Mouse (Mus musculus) heart, postnatal 36 days (tissue): ENCODE measurements at regions not wholly inside any gene's neighbourhood (a gene's known extent, or its start where the extent isn't known, plus 50 kb on each side); places are given as distances from the start of the nearest gene placed in this dataset.
A peak's percentile ranks its signal among the peaks of the same experiment; 100 is the strongest.
"Not testable (repeated sequence)": the region's sequence is repeated elsewhere in the genome, so short reads cannot be mapped to it uniquely, and the experiment has no call there.

Source experiments
- DNase-seq, 2 experiments: peaks; one replicate each; pipeline ENCODE4 v3.0.0; 2021 to 2022
- intact Hi-C: fragments of 180-260 bp; cut with DNase I; formaldehyde crosslinking; loops from one replicate; pipeline ENCODE4 v1.15.1; 2025

DNA sequence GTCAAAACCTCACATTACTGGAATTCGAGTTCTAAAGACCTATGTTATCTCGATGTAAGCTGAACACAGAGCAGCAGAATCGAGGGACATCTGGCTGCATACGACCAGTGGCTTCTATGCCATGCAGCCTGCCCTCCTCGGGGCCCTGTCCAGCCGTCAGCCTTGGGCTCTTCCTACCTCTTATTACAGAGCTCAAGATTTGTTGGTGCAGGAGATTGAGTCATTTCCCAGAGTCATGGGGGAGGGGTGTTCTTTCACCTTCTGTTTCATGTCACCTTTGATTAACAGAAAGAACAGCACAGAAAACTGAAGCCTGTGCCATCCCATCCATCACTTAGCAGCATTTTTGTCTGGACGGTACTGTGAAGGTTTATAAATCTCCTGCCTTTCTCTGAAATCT, 52.1 kb downstream of the Sst start:
- intact Hi-C loops, result no loop called here
- no peak for DNase-seq

DNA sequence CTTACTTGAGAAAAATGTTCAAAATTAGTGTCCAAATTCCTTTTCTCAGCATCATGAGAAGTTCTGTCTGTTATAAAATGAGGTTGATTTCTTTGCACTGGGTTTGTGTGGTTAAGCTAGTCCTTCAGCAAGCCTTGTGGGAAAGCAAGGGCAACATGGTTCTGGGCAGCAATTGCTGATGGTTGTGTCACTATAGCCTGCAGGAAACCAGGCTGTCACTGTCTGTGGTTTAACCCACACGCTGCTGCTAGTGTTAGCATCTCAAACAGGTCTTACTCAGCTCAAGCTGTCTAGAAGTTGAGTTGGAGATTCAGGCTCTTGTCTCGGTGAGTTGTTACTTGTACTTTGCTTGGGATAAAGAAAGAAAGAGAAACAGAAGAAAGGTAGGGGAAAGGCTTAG, 52.6 kb downstream of the Sst start:
- DNase-seq, result no peak
- intact Hi-C loops, result no loop called here

DNA sequence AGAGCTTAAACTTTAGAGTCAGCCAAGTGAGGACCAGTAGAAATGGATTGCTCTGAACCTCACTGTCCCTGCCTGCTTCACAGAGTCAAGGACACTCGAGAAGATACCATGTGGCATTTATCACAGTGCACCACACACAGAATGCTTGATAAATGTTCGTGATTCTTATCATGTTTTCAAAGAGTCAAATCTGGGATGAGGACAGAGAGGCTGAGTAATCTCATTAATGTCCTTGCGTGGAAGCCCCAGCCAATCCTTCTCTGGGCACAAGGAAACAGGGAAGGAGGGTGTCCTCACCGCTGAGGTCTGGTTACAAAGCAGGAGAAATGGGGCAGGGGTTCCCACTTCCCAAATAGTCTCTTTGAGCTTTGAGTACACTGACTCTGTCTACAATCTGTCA, 55.8 kb downstream of the Sst start:
- no peak for DNase-seq
- intact Hi-C loops, result no loop called here

DNA sequence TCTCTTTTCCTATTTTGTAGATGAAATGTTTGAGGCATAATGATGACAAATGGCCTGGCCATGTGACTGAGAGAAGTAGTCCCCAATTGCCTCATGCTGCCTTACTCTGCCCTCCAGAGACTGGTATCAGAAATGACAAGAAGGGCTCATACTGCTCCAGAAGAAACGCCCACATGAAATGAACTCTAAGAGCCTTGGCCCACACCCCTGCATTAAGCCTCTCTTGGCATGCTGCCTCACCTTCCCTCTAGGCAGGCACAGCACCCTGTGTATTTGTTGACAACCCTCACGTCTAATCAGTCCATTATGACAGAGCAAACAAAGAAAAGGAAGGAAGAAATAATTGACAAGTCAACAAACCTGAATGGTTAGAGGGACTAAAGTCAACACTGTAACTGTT, 57.2 kb downstream of the Sst start:
- intact Hi-C loops, result no loop called here

DNA sequence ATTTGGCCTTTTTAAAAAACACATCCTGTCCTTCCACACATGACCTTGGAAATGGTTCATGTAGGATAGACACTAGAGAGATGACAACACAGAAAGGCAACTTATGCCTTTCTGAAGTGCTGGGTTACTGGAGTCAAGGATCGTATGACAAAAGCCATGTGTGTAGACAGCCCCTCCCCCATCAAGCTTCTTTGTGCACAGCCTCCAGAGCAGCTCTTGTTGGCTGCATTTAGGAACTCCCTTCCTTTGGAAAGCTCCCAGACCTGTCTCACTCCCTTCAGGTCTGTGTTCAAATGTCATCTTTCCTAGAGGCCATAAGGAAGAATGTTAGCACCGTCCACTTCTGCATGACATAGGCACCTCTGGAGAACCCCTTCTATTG, 57.7 kb downstream of the Sst start:
- DNase-seq, result no peak
- intact Hi-C loops, result no loop called here

More for the DNA sequence above, 57.2 kb downstream of the Sst start:
- DNase-seq, result no peak

GRCm38 (mm10) chr16:23832393-23833041, 58.2 kb downstream of the Sst start:
- intact Hi-C loops, result no loop called here

GRCm38 (mm10) chr16:23825662-23826061, 65.1 kb downstream of the Sst start:
- intact Hi-C loops, result no loop called here

More at GRCm38 (mm10) chr16:23832393-23833041, 58.2 kb downstream of the Sst start:
- DNase-seq, result no peak

GRCm38 (mm10) chr16:23785216-23785615, 105.5 kb downstream of the Sst start:
- DNase-seq, result no peak
- intact Hi-C loops, result no loop called here

More at GRCm38 (mm10) chr16:23825662-23826061, 65.1 kb downstream of the Sst start:
- no peak for DNase-seq

GRCm38 (mm10) chr16:23784021-23784897, 106.5 kb downstream of the Sst start:
- intact Hi-C loops, result no loop called here
- DNase-seq, result no peak

DNA sequence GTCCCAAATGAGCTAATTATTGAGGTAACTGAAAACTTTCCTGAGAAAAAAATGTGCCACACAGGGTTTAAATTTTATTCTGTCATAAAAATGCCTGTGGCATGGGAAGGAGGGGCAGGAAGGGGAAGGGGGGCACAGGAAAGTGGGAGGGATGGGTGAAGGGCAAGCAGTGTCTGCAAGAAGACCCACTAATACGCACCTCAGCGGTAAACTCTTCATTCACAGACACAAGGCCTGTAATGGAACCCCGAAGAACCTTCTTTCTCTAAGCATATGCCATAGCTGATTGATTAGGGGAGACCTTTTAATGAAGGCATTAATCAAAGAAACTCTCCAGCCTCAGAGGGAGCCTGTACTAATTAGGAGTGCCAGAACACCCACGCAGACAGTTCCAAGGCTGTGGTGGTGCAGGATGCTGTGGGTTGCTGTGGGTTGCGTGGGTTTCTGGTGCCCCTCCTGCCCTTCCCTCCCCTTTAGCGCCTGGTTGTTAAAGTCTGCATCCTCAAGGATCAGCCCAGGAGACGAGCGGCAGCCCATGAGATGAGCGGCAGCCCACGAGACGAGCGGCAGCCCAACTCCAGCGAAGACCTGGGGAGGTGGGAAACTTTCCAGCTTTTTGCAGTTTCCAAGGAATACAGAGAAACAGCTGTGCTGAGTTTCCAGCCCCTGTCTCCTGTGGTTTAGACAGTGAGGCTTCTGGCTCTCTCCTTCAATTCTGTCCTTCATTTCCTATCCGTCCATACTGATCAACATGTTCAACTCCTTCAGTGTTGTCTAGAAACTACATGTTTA, 110.1 kb downstream of the Sst start:
- DNase-seq, result peak in 1 of 2 experiments; percentile 3

DNA sequence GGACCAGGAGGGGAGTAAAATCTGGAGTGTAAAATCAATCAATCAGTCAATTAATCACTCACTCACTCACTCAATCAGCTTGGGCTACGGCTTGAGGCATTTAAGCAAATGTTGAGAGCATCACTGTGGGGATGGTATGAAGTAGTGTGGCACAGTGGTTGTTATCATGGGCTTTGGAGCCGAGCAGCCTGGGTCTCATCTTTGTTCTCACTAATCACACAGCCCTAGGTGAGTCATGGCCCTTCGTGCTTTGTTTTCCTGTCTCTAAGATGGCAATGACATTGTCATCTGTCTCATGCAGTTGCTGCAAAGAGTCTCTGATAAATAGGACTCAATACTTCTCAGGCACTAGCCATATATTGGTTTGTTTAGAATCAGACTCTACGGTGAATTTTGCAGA, 112.9 kb downstream of the Sst start:
- intact Hi-C loops, result no loop called here
- no peak for DNase-seq

More for the DNA sequence above, 110.1 kb downstream of the Sst start:
- intact Hi-C loops, result no loop called here

GRCm38 (mm10) chr16:23777041-23777440, 113.7 kb downstream of the Sst start:
- no peak for DNase-seq
- intact Hi-C loops, result no loop called here

DNA sequence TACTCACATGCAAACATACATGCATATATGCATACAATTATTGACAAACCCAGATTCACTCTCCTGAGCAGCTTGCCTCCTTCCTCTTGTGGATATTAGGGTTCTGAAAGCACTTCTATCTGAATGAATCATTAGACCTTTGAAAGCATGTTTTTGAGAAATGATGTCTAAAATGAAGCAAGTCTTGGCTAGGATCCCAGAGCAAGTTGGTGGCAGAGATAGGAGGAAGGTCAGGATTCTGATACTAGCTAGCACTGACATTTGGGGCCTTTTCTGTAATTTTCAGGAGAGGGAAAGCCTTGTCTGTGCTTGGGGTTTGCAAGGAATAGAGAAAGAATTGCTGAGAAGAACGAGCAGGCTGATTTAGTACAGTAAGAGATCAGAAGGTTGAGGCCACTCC, 114.3 kb downstream of the Sst start:
- intact Hi-C loops, result no loop called here
- DNase-seq, result no peak

- intact Hi-C loops, result no loop called here
- DNase-seq, result no peak
Observed at GRCm38 (mm10) chr16:23758136-23758812, 132.5 kb downstream of the Sst start.

DNA sequence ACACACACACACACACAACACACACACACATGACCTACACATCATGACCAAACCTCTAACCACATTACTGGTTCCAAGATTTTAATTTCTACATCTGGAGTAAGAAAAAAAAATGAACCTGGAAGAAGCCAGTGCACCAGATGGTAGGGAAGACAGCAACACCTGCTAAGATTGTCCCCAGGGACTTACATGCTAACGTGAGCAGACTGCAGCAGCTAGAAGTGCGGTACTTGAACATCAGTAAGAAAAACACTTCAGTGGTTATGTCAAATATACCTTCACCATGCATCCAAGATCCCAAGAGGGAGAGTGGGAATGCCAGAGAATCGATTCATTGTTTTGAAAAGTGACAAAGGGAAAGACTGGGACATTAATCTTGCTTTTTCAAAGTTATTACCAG, 153.7 kb downstream of the Sst start:
- no peak for DNase-seq
- intact Hi-C loops, result no loop called here

DNA sequence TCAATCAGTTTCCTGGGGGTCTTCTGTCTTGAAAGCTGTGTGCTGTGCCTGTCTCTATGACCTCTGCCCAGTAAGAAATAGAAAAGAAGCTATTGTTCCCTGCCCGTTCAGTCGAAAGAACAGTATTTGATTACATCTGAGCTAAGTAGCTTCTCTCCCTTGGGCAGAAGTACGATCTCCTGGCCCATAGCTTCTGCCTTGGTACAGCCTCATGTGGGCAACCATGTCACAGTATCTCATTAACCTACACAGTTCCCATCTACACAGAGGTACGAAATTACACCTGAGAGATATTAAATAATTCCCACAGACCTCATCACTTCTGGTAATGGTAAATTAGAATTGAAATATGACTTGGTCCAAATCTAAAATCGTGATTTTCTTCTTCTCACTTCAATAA, 155.0 kb downstream of the Sst start:
- intact Hi-C loops, result no loop called here
- no peak for DNase-seq

DNA sequence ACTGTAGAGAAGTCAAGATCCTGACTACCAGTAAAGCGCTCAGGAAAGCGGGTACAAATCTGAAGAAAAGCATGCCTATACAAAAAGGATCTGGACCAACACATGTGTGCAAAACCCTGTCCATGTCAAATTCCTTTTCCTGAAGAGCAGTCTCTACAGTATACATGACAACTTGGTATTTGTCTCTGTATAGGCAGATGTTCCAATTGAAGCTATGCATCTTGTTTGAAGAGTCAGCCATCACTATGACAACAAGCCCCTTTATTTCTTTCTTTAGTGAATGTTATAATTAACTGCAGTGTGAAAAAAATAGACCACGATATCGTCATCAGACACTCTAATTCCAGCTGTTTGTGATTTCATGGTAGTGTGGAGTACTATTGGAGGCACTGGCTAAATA, 164.2 kb downstream of the Sst start:
- intact Hi-C loops, result no loop called here
- no peak for DNase-seq

DNA sequence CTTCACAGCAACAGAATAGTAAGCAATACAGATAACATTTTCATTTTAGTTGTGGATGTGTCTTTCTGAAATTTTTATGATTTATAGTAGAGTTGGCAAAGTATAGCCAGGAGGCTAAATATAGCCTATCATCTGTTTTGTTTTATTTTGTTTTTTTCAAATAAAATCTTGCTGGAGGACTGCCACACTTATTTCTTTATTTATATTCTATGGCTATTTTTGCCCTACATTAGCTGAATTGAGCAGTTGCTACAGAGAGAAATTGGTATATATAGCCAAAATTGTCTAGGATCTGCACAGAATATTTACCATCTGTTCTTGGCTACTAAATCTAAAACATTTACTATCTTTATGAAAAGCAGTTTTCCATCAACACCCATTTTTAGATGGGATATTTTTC, 169.0 kb downstream of the Sst start:
- intact Hi-C loops, result no loop called here
- DNase-seq, result no peak

DNA sequence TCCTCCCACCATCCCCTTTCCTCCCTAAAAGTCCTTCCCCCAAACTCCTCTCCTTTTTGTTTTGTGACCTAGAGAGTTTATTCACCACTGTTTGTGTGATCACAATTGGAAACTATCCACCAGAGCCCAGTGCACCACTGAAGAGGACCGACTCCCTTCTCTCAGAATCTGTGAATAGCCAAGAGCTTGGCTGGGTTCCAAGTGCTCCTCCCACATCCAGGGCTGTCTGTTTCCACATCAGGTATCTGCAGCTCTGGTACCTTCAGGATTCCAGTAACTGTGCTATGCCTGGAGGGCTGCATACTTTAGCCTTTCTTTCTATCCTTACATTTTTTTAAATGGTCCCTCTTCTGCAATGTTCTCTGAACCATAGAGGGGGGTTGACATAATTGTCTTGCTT, 180.5 kb upstream of the Masp1 start:
- no peak for DNase-seq
- intact Hi-C loops, result no loop called here

- intact Hi-C loops, DNase-seq: not testable (repeated sequence)
Observed at GRCm38 (mm10) chr16:23694226-23694625, 173.6 kb upstream of the Masp1 start.

DNA sequence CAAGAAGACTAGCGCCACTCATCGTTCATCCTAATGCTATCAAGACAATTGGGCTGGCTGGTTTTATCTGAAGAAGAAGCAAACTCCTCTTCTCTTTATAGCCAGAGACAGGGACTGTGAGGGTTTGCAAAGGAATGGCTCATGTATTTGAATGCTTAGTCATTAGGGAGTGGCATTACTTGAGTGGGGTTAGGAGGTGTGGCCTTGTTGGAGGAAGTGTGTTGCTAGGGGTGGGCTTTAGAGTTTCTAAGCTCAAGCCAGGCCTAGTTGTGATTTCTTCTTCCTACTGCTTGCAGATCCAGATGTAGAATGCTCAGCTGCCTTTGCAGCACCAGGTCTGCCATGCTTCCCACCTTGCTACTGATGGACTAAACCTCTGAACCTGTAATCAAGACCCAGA, 169.4 kb upstream of the Masp1 start:
- DNase-seq, result no peak
- intact Hi-C loops, result no loop called here
